Mouse (Mus musculus) forebrain, postnatal 0 days (tissue): ENCODE data around the gene Fndc7. TPM values are rescaled to one million over a fixed set of nuclear protein-coding genes. Genes with fewer than 3 reads are reported as not detected.
"Not testable (repeated sequence)": the region's sequence is repeated elsewhere in the genome, so short reads cannot be mapped to it uniquely, and the experiment has no call there.

Experiments
- ATAC-seq: fragments of 200-750 bp; cut with Nextera tagmentation; 2 replicates; pipeline ENCODE4 v1.8.0; 2017; ENCODE audit warnings: mild to moderate bottlenecking, moderate library complexity
- DNase-seq: peaks from one replicate; pipeline ENCODE4 v3.0.0-alpha.2; 2015
- H3K27ac ChIP-seq: fragments of 300-500 bp; sonication (generic); 2 replicates; pipeline ENCODE4 v1.5.1; 2014; ENCODE audit warnings: low read depth, mild to moderate bottlenecking, antibody characterized with exemption, low read length, moderate library complexity, mixed read lengths
- H3K27me3 ChIP-seq: fragments of 300-500 bp; sonication (generic); 2 replicates; pipeline ENCODE4 v1.6.1; 2014; ENCODE audit warnings: mild to moderate bottlenecking, low read length, mixed read lengths; ENCODE audit not compliant: insufficient read depth
- H3K36me3 ChIP-seq: fragments of 300-500 bp; sonication (generic); 2 replicates; pipeline ENCODE4 v1.6.1; 2014; ENCODE audit warnings: mild to moderate bottlenecking, moderate library complexity; ENCODE audit not compliant: insufficient read depth
- H3K4me1 ChIP-seq: fragments of 300-500 bp; sonication (generic); 2 replicates; pipeline ENCODE4 v1.6.1; 2014; ENCODE audit warnings: antibody characterized with exemption; ENCODE audit not compliant: insufficient read depth
- H3K4me2 ChIP-seq: fragments of 300-500 bp; sonication (generic); 2 replicates; pipeline ENCODE4 v1.6.1; 2014; ENCODE audit warnings: low read depth, mild to moderate bottlenecking, moderate library complexity
- H3K4me3 ChIP-seq: fragments of 300-500 bp; sonication (generic); 2 replicates; pipeline ENCODE4 v1.5.1; 2014; ENCODE audit warnings: low read depth, low read length, mixed read lengths
- H3K9ac ChIP-seq: fragments of 300-500 bp; sonication (generic); 2 replicates; pipeline ENCODE4 v1.6.1; 2014; ENCODE audit warnings: mild to moderate bottlenecking
- H3K9me3 ChIP-seq: fragments of 300-500 bp; sonication (generic); 2 replicates; pipeline ENCODE4 v1.6.1; 2016; ENCODE audit warnings: low read length
- CTCF ChIP-seq: sonication (generic); IDR thresholded peaks from 2 replicates; pipeline ENCODE4 v1.5.1; 2016; ENCODE audit warnings: antibody characterized with exemption, control low read depth, low read depth
- WGBS: fragments of 180-500 bp; shearing (Covaris S2); extraction: QIAGEN DNeasy Blood & Tissue Kit; methylation state at CpG from one replicate; pipeline ENCODE4 v1.1.7; 2014; 5-methylcytosine and 5-hydroxymethylcytosine counted together
- polyA plus RNA-seq: library from polyadenylated mRNA; unstranded; fragments of >200 nt; fragmentation: Nextera tagmentation; extraction: Ambion mirVana; gene quantifications from 2 replicates; pipeline ENCODE4 v1.2.1, GENCODE M21; 2015
- total RNA-seq: library from RNA; depleted of rRNA; stranded (reverse); fragments of >200 nt; gene quantifications from 2 replicates; pipeline ENCODE4 v1.2.3, GENCODE M21; 2014

The Fndc7 gene
- total and polyA plus RNA-seq, 2 experiments from 2014 or later, result 0.24 TPM; not detected in 1

GRCm38 (mm10) chr3:108863091-108863490 is 26.7 kb downstream of the Fndc7 start:
- Histone ChIP-seq H3K36me3 (no peaks in the 10 kb centered on the region), H3K9ac (no peak overlapping the region), H3K4me3 (no peak overlapping the region), H3K4me1 (no peaks in the 10 kb centered on the region), H3K9me3 (no peaks in the 10 kb centered on the region), H3K27me3 (no peaks in the 10 kb centered on the region), H3K27ac (no peak overlapping the region), H3K4me2 (no peak overlapping the region)
- no peak for DNase-seq
- ATAC-seq, result no peak
- TF ChIP-seq CTCF, result no peak
- 67% methylated on average over 10 of the region's 10 CpGs for WGBS

GRCm38 (mm10) chr3:108862282-108862681 is 27.5 kb downstream of the Fndc7 start:
- not testable (repeated sequence) for H3K4me3 ChIP-seq, H3K36me3 ChIP-seq, H3K4me1 ChIP-seq, H3K9me3 ChIP-seq, H3K27ac ChIP-seq, H3K27me3 ChIP-seq, DNase-seq, H3K9ac ChIP-seq, ATAC-seq, H3K4me2 ChIP-seq
- 89% methylated on average over 4 of the region's 4 CpGs for WGBS

- Histone ChIP-seq H3K9ac (no peak overlapping the region), H3K27me3 (no peaks in the 10 kb centered on the region), H3K36me3 (no peaks in the 10 kb centered on the region), H3K27ac (no peak overlapping the region), H3K4me1 (no peaks in the 10 kb centered on the region; the same call in 1 of the 2 replicates), H3K9me3 (no peaks in the 10 kb centered on the region), H3K4me2 (no peak overlapping the region), H3K4me3 (no peak overlapping the region)
- DNase-seq (no peak), ATAC-seq (no peak)
- 71% methylated on average over 2 of the region's 2 CpGs for WGBS
- no peak for TF ChIP-seq CTCF
Observed at GRCm38 (mm10) chr3:108860786-108861185, 29.0 kb downstream of the Fndc7 start.

- peak; percentile 44 for TF ChIP-seq CTCF
- Histone ChIP-seq H3K27me3 (no peaks in the 10 kb centered on the region), H3K27ac (no peak overlapping the region), H3K4me3 (no peak overlapping the region), H3K9ac (no peak overlapping the region), H3K4me1 (no peaks in the 10 kb centered on the region; the same call in 1 of the 2 replicates), H3K4me2 (no peak overlapping the region), H3K9me3 (no peaks in the 10 kb centered on the region), H3K36me3 (no peaks in the 10 kb centered on the region)
- 11% methylated on average over 7 of the region's 7 CpGs for WGBS
- DNase-seq (peak; percentile 67), ATAC-seq (peak; percentile 83)
Observed at GRCm38 (mm10) chr3:108858231-108858770, 31.5 kb downstream of the Fndc7 start.

- H3K27ac ChIP-seq, result no peak overlapping the region
- no peak overlapping the region for H3K4me3 ChIP-seq
- no peaks in the 10 kb centered on the region for H3K36me3 ChIP-seq
- no peaks in the 10 kb centered on the region for H3K27me3 ChIP-seq
- ATAC-seq, result no peak
- H3K4me2 ChIP-seq, result no peak overlapping the region
- H3K4me1 ChIP-seq, result no peaks in the 10 kb centered on the region; the same call in 1 of the 2 replicates
- H3K9me3 ChIP-seq, result no peaks in the 10 kb centered on the region
- WGBS, result 83% methylated on average over 1 of the region's 1 CpGs
- no peak for TF ChIP-seq CTCF
- DNase-seq, result no peak
- H3K9ac ChIP-seq, result no peak overlapping the region
Observed at GRCm38 (mm10) chr3:108857714-108858113, 32.1 kb downstream of the Fndc7 start.

- no peak overlapping the region for H3K4me2 ChIP-seq
- no peak for ATAC-seq
- WGBS, result 26% methylated on average over 3 of the region's 3 CpGs
- no peaks in the 10 kb centered on the region for H3K27me3 ChIP-seq
- H3K4me1 ChIP-seq, result no peaks in the 10 kb centered on the region; the same call in 1 of the 2 replicates
- no peaks in the 10 kb centered on the region for H3K36me3 ChIP-seq
- DNase-seq, result no peak
- no peak overlapping the region for H3K27ac ChIP-seq
- no peak overlapping the region for H3K4me3 ChIP-seq
- no peak for TF ChIP-seq CTCF
- no peaks in the 10 kb centered on the region for H3K9me3 ChIP-seq
- H3K9ac ChIP-seq, result no peak overlapping the region
Observed at GRCm38 (mm10) chr3:108857124-108857470, 32.7 kb downstream of the Fndc7 start.

- WGBS, result 42% methylated on average over 8 of the region's 8 CpGs
- H3K9ac ChIP-seq, result no peak overlapping the region
- peak; percentile 37 for TF ChIP-seq CTCF
- no peaks in the 10 kb centered on the region for H3K36me3 ChIP-seq
- no peaks in the 10 kb centered on the region for H3K27me3 ChIP-seq
- ATAC-seq (no peak), DNase-seq (no peak)
- no peak overlapping the region for H3K27ac ChIP-seq
- no peaks in the 10 kb centered on the region; the same call in 1 of the 2 replicates for H3K4me1 ChIP-seq
- H3K9me3 ChIP-seq, result no peaks in the 10 kb centered on the region
- H3K4me3 ChIP-seq, result no peak overlapping the region
- no peak overlapping the region for H3K4me2 ChIP-seq
Observed at GRCm38 (mm10) chr3:108856386-108857123, 33.3 kb downstream of the Fndc7 start.
